Mouse (Mus musculus): Measurements from ENCODE around the gene Otud5. TPM values are rescaled to one million over a fixed set of nuclear protein-coding genes. Genes with fewer than 3 reads are reported as not detected.

The Otud5 gene
- polyA plus RNA-seq, 1 experiment from 2014 or later, result 32.2 TPM

- Histone ChIP-seq H3K27ac (ENCODE audit: low read depth, low read length) (no peak overlapping the region), H3K4me1 (replicated peaks; ENCODE audit: control insufficient read depth, insufficient read depth, low read length) (no peaks in the 10 kb centered on the region), H3K9me3 (ENCODE audit: control insufficient read depth, low read length) (no peaks in the 10 kb centered on the region), H3K4me2 (no peak overlapping the region), H3K36me3 (ENCODE audit: control insufficient read depth, insufficient read depth, low read length) (peaks cover 3% of the 10 kb centered on the region; the same call in 1 of the 2 replicates), H3K4me3 (ENCODE audit: low read depth, low read length) (no peak overlapping the region), H3K27me3 (replicated peaks; ENCODE audit: control insufficient read depth, insufficient read depth, low read length) (no peaks in the 10 kb centered on the region), H3K9ac (ENCODE audit: low read depth, low read length) (no peak overlapping the region)
- ATAC-seq (replicated peaks; ENCODE audit: low FRiP score), result no peak
- 96% methylated on average over 1 of the region's 1 CpGs for WGBS
- DNase-seq (ENCODE audit: low spot score), result no peak
These were observed 26.0 kb downstream of the Otud5 start for GRCm38 (mm10) chrX:7867141-7867540.

- WGBS, result 66% methylated on average over 2 of the region's 2 CpGs
- no peak overlapping the region for H3K9ac ChIP-seq (ENCODE audit: low read depth, low read length)
- H3K4me3 ChIP-seq (ENCODE audit: low read depth, low read length), result no peak overlapping the region
- H3K4me1 ChIP-seq (replicated peaks; ENCODE audit: control insufficient read depth, insufficient read depth, low read length), result no peaks in the 10 kb centered on the region
- H3K27ac ChIP-seq (ENCODE audit: low read depth, low read length), result no peak overlapping the region
- H3K36me3 ChIP-seq (ENCODE audit: control insufficient read depth, insufficient read depth, low read length), result peaks cover 3% of the 10 kb centered on the region; the same call in 1 of the 2 replicates
- no peaks in the 10 kb centered on the region for H3K9me3 ChIP-seq (ENCODE audit: control insufficient read depth, low read length)
- no peak for DNase-seq (ENCODE audit: low spot score)
- no peak for ATAC-seq (replicated peaks; ENCODE audit: low FRiP score)
- H3K27me3 ChIP-seq (replicated peaks; ENCODE audit: control insufficient read depth, insufficient read depth, low read length), result no peaks in the 10 kb centered on the region
- H3K4me2 ChIP-seq, result no peak overlapping the region
These were observed 27.3 kb downstream of the Otud5 start for GRCm38 (mm10) chrX:7868506-7868905.

DNA sequence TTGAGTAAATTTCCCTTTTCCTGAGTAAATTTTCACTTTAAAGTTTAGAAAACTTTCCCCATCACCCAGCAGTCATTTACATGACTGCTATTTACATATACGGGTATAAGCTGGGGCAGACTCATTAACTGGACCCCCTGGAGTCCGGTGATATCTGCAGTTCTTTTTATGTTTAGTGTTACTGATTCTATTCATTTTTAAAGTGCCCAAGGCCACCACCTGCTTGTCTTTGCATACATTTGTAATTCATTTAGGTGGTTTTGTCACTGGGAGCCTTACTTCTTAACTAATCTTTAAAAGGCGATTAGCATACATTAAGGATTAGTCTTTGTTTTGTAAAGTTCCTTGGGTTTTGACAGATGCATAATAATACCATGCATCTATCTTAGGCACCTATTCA is 28.7 kb downstream of the Otud5 start:
- WGBS, result 55% methylated on average over 3 of the region's 3 CpGs
- Histone ChIP-seq H3K36me3 (ENCODE audit: control insufficient read depth, insufficient read depth, low read length) (peaks cover 5% of the 10 kb centered on the region; the same call in 1 of the 2 replicates), H3K4me1 (replicated peaks; ENCODE audit: control insufficient read depth, insufficient read depth, low read length) (no peaks in the 10 kb centered on the region), H3K9me3 (ENCODE audit: control insufficient read depth, low read length) (no peaks in the 10 kb centered on the region), H3K27ac (ENCODE audit: low read depth, low read length) (no peak overlapping the region), H3K9ac (ENCODE audit: low read depth, low read length) (no peak overlapping the region), H3K4me2 (no peak overlapping the region), H3K27me3 (replicated peaks; ENCODE audit: control insufficient read depth, insufficient read depth, low read length) (no peaks in the 10 kb centered on the region), H3K4me3 (ENCODE audit: low read depth, low read length) (no peak overlapping the region)
- ATAC-seq (replicated peaks; ENCODE audit: low FRiP score), result no peak
- no peak for DNase-seq (ENCODE audit: low spot score)

- Histone ChIP-seq H3K36me3 (ENCODE audit: control insufficient read depth, insufficient read depth, low read length) (peaks cover 3% of the 10 kb centered on the region; the same call in 1 of the 2 replicates), H3K4me1 (replicated peaks; ENCODE audit: control insufficient read depth, insufficient read depth, low read length) (peaks cover 3% of the 10 kb centered on the region; the same call in 1 of the 2 replicates), H3K4me3 (ENCODE audit: low read depth, low read length) (peak within 1 kb of the TSS; percentile 58), H3K27ac (ENCODE audit: low read depth, low read length) (no peak within 1 kb of the TSS), H3K27me3 (replicated peaks; ENCODE audit: control insufficient read depth, insufficient read depth, low read length) (no peaks in the 10 kb centered on the region), H3K4me2 (peak within 1 kb of the TSS; percentile 96), H3K9me3 (ENCODE audit: control insufficient read depth, low read length) (no peaks in the 10 kb centered on the region), H3K9ac (ENCODE audit: low read depth, low read length) (peak within 1 kb of the TSS; percentile 53; the same call in 1 of the 2 replicates)
- ATAC-seq (replicated peaks; ENCODE audit: low FRiP score) (peak; percentile 96), DNase-seq (ENCODE audit: low spot score) (peak; percentile 65)
- 8% methylated on average over 37 of the region's 38 CpGs for WGBS
These were observed 36.8 kb downstream of the Otud5 start, which contains the start of gene Pim2 for GRCm38 (mm10) chrX:7878007-7878419. Pim2 (plus strand) TSS chrX:7878262.

GRCm38 (mm10) chrX:7878495-7878894 is 37.3 kb downstream of the Otud5 start:
- ATAC-seq (replicated peaks; ENCODE audit: low FRiP score) (0 out of 2 replicates have a peak, but pooled peaks have one; percentile 10), DNase-seq (ENCODE audit: low spot score) (no peak)
- WGBS, result 17% methylated on average over 21 of the region's 21 CpGs

GRCm38 (mm10) chrX:7879819-7880218 is 38.7 kb downstream of the Otud5 start:
- no peak; the same call in 1 of the 2 replicates for ATAC-seq (replicated peaks; ENCODE audit: low FRiP score)
- Histone ChIP-seq H3K36me3 (ENCODE audit: control insufficient read depth, insufficient read depth, low read length) (no peaks in the 10 kb centered on the region; the same call in 1 of the 2 replicates), H3K9ac (ENCODE audit: low read depth, low read length) (no peak overlapping the region), H3K27me3 (replicated peaks; ENCODE audit: control insufficient read depth, insufficient read depth, low read length) (no peaks in the 10 kb centered on the region), H3K4me2 (peak overlapping the region; percentile 96), H3K9me3 (ENCODE audit: control insufficient read depth, low read length) (no peaks in the 10 kb centered on the region), H3K4me3 (ENCODE audit: low read depth, low read length) (peak overlapping the region; percentile 12; the same call in 1 of the 2 replicates), H3K4me1 (replicated peaks; ENCODE audit: control insufficient read depth, insufficient read depth, low read length) (peaks cover 3% of the 10 kb centered on the region; the same call in 1 of the 2 replicates), H3K27ac (ENCODE audit: low read depth, low read length) (no peak overlapping the region)
- 9% methylated on average over 11 of the region's 11 CpGs for WGBS
- DNase-seq (ENCODE audit: low spot score), result peak; percentile 52

More at GRCm38 (mm10) chrX:7878495-7878894, 37.3 kb downstream of the Otud5 start:
- Histone ChIP-seq H3K36me3 (ENCODE audit: control insufficient read depth, insufficient read depth, low read length) (peaks cover 3% of the 10 kb centered on the region; the same call in 1 of the 2 replicates), H3K27me3 (replicated peaks; ENCODE audit: control insufficient read depth, insufficient read depth, low read length) (no peaks in the 10 kb centered on the region), H3K4me1 (replicated peaks; ENCODE audit: control insufficient read depth, insufficient read depth, low read length) (peaks cover 3% of the 10 kb centered on the region; the same call in 1 of the 2 replicates), H3K4me2 (peak overlapping the region; percentile 96), H3K9ac (ENCODE audit: low read depth, low read length) (peak overlapping the region; percentile 53; the same call in 1 of the 2 replicates), H3K27ac (ENCODE audit: low read depth, low read length) (no peak overlapping the region), H3K9me3 (ENCODE audit: control insufficient read depth, low read length) (no peaks in the 10 kb centered on the region), H3K4me3 (ENCODE audit: low read depth, low read length) (peak overlapping the region; percentile 58)

GRCm38 (mm10) chrX:7883841-7884567 is 42.8 kb downstream of the Otud5 start, which contains the start of gene Slc35a2:
Slc35a2 (plus strand) TSS chrX:7884028.
- WGBS, result 5% methylated on average over 47 of the region's 49 CpGs
- no peaks in the 10 kb centered on the region for H3K27me3 ChIP-seq (replicated peaks; ENCODE audit: control insufficient read depth, insufficient read depth, low read length)
- DNase-seq (ENCODE audit: low spot score), result peak; percentile 75
- no peaks in the 10 kb centered on the region for H3K4me1 ChIP-seq (replicated peaks; ENCODE audit: control insufficient read depth, insufficient read depth, low read length)
- no peaks in the 10 kb centered on the region for H3K9me3 ChIP-seq (ENCODE audit: control insufficient read depth, low read length)
- peak within 1 kb of the TSS; percentile 60 for H3K4me3 ChIP-seq (ENCODE audit: low read depth, low read length)
- peak within 1 kb of the TSS; percentile 53 for H3K9ac ChIP-seq (ENCODE audit: low read depth, low read length)
- H3K27ac ChIP-seq (ENCODE audit: low read depth, low read length), result peak within 1 kb of the TSS; percentile 58; the same call in 1 of the 2 replicates
- peak within 1 kb of the TSS; percentile 76 for H3K4me2 ChIP-seq
- ATAC-seq (replicated peaks; ENCODE audit: low FRiP score), result peak; percentile 93
- H3K36me3 ChIP-seq (ENCODE audit: control insufficient read depth, insufficient read depth, low read length), result no peaks in the 10 kb centered on the region

DNA sequence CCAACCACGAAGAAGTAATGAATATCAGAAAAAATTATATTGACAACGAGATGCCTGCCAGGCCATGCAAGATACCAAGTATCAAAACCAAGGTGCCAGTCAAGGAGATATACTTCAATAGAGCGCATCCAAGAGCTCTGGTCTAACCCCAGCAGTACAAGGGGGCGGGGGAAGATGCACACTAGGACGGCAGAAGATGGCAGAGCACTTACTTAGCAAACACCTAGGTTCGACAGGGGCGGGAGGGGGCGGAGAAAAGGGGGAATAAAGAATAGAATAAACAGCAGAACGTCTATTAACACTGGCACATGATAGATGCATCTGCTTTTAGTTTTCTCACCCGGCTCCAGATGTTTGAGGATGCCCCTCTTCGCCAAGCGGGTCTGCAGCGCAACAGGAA is 57.0 kb downstream of the Otud5 start:
- Histone ChIP-seq H3K9ac (ENCODE audit: low read depth, low read length) (peak overlapping the region; percentile 60), H3K9me3 (ENCODE audit: control insufficient read depth, low read length) (no peaks in the 10 kb centered on the region), H3K4me3 (ENCODE audit: low read depth, low read length) (peak overlapping the region; percentile 57), H3K27ac (ENCODE audit: low read depth, low read length) (peak overlapping the region; percentile 41; the same call in 1 of the 2 replicates), H3K36me3 (ENCODE audit: control insufficient read depth, insufficient read depth, low read length) (peaks cover 2% of the 10 kb centered on the region; the same call in 1 of the 2 replicates), H3K4me1 (replicated peaks; ENCODE audit: control insufficient read depth, insufficient read depth, low read length) (no peaks in the 10 kb centered on the region), H3K4me2 (peak overlapping the region; percentile 63), H3K27me3 (replicated peaks; ENCODE audit: control insufficient read depth, insufficient read depth, low read length) (no peaks in the 10 kb centered on the region)
- ATAC-seq (replicated peaks; ENCODE audit: low FRiP score) (no peak), DNase-seq (ENCODE audit: low spot score) (no peak)
- 28% methylated on average over 13 of the region's 13 CpGs for WGBS
